Mouse (Mus musculus) kidney, postnatal 14 days (tissue): ENCODE results near the gene Kcnip4.
A peak's percentile ranks its signal among the peaks of the same experiment; 100 is the strongest.

Experiments
- DNase-seq: peaks from one replicate; pipeline ENCODE4 v3.0.0; 2022; ENCODE audit warnings: mixed read lengths

The Kcnip4 gene

DNA sequence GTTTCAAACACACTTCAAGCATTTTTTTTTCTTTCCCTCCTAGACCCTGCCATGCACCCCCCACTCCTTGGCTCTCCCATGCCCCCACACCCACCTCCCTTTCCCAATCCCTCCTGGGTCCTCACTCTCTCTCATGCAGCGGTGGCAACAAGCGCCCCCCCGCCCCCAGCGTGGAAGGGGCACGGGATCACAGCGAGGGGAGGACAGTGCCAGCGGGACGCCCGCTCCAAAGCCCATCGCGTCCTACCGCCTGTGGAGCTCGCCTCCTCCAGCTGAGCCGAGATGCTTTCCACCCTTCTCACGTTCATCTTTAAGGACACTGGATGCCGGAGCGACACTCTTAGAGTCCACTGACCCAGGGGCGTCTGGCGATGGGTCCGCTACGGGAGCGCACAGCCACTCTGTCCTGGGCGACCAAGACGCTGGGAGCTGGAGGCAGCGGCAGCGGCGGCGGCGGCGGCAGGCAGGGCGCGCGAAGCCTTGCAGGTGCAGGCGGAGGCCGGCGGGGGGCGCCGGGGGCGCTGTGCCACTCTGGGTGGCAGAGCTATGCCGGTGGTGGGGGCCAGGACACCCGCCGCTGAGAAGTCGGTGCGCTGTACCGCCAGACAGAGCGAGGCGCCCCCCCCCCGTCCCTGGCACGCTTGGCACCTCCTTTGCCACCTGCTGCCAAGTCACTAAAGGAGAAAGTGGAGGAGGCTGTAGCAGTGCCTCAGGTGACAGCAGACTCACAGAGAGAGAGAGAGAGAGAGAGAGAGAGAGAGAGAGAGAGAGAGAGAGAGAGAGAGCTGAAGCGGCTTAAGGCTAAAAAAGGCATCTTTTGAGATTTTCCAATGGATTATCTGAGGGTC lies at the start of gene Kcnip4:
Gene Kcnip4, minus strand, starts transcription at position 514 of the 848 bp plus-strand sequence.
- DNase-seq: peak; percentile 10

DNA sequence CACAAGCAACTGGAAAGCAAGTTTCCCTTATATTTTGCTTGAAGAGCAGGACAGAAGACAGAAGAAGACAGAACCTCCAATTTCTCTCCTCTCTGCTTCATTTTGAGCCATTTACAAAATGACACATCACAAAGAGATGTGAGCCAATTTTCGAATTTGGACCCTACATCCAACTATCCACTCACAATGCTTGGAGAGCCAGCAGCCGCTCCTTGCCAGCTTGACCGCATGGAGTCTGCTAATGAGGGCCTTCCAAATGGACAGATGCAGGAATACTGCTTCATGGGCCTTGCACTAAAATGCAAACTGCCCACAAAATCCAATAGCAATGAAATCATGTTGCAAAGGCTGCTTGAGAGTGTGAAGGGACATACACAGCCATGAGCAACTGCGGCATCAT lies 47.2 kb upstream of the Kcnip4 start:
- DNase-seq: no peak

DNA sequence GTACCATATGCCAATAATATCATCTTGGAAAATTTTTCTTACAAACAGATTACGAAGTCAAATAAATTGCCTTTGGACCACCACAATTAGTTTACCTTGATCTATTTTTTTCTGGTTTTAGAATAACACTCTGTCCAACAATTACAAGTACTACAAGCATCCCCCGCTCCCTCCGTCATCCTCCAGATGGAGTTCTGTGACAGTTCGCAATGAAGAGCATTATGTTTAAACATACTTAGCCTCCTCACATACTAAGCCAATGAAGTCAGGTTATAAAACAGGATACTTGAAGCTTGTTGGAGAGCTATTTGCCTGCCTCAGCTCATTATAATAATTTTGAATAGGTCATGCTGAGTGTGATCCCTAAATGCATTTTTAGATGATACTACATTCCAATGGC lies 39.0 kb upstream of the Kcnip4 start:
- no peak for DNase-seq

DNA sequence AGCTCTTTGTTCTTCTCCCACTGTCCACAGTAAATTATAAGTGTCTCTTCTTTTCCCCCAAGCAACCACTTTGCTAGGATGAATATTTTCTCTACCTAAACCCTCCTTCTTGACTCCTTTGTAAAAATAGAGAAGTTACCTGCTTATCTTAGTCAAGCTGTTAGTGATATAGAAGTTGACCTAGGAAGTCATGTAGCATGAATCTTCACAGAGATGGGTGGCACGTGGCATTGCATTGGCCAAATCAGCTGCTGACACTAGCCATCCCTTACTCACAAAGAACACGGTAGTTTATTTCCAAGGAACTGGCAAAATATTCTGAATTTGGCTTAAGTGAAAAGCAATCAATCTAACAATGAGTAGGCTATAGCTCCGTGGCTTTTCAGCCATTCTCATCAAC lies 32.7 kb upstream of the Kcnip4 start:
- DNase-seq: no peak

DNA sequence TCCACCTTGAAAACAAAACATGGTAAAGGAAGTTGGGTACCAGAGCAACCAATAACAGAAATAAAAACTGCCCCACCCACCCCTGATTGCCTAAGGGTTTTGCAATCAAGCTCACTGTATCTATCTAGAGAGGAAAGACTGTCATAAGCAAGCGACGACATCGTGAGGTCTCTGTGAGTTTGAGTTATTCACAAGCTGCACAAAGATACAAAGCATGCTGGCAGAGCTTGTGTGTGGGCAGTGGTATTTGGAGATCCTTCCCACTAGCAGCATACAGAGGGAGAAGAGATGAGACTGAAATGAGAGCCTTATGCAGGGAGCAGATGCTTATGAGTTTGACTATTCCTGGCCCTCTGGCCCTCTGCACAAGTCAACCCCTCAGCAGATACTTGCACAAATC lies 23.2 kb upstream of the Kcnip4 start:
- DNase-seq: no peak

DNA sequence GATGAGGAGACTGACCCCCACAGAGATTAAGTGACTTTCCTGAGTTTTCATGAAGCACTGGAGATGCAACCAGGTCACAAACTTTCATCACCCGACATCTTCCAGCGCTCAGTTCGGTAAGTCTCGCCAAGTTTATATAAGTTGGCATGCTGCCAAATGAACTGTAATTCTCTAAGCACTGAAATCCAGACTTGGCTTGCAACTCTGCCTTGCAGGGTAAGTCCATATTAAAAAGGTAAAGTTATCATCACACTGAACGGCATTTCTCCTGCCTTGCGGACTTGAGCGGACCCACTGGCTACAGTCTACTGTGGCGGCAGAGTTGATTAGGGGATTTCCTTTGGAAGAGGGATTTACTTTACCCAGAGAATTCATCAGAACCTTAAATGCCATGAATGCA lies 4.7 kb upstream of the Kcnip4 start:
- DNase-seq: peak; percentile 3

DNA sequence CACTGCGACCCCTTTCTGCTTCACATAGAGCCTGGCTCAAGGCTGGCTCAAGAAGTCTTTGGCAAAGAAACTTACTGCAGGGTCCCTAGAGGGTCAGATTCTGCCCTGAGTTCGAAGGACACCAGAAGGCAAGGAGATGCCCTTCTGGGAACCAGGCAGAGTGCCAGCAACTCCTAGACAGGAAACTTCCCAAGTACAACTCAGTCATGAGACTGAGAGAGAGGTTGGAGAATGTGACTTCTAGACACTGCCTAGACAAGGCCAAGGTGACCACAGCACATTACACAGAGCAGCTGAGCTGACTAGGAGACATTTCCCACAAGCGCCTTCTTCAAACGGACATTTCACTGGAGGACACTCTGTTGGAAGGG lies 520 bp upstream of the Kcnip4 start:
- peak; percentile 6 for DNase-seq

DNA sequence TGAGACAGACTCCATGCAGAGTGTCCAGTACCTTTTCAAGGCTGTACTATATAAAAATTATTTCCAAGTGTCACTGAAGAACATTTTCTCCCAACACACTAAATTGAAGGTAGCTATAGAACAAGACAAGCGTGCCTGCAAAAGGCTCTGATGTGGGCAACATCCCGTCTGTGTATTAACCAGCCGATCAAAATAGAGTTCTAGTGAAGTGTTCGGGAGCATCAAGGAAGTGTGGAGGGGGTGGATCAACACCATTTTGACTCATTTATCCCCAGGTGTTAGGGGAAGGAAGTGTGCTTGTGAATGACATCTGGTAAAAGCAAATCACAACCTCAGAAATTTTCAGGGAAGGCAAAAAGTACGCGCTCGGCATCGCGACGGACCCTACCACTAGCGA lies 712 bp downstream of the Kcnip4 start:
- no peak for DNase-seq

DNA sequence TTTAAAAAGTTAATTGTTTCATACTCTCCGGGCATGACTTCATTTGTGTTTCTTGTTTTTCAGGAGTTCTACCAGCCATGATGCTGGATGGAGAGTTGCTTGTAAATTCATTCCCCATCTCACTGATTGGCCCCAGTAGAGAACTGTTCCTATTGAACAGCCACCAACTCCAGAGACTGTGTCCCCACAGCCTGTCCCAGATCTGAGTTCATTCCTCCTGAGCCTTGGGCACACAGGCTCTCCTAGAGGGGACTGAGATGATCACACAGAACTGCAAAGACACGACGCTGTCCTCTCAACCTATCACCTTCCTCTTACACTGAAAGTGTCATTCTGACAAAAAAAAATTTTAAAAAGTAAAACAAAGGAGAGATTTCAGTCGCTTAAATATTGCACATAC lies 1.7 kb downstream of the Kcnip4 start:
- no peak for DNase-seq

DNA sequence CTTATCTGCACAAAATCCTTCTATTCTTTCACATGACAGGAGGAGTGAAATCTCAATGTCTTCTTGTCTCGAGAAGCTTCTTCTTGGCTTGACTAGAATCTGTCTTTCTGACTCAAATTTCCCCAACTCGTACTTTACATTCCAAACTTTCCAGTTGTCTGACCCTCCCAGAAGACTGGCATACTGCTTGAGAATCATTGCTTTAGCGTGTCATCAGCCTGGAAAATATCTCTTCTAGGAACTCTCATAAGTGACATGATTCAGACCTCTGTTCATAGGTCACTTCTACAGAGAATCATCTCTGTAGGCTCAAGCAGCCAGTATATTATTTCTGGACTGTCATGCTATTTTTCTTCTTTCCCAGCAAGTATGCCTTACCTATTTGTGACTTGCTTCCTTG lies 26.0 kb downstream of the Kcnip4 start:
- no peak for DNase-seq

DNA sequence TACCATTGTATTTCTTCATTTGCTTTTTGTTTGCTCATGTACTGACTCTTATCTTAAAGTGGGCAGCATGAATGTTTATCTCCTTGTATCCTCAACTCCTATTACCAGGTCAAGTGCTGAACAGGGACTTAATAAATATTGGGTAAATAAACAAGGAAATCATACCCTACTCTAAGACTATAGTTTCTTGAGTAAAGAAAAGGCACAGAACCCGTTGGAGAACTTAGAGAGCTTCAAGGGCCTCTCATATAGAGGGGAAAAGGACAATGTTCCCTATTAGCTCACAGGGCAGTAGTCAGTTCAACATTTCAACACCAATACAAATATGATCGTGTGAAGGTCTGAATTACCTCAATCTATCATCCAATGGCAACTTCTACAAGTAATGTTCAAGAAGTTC lies 37.4 kb downstream of the Kcnip4 start:
- DNase-seq: no peak

DNA sequence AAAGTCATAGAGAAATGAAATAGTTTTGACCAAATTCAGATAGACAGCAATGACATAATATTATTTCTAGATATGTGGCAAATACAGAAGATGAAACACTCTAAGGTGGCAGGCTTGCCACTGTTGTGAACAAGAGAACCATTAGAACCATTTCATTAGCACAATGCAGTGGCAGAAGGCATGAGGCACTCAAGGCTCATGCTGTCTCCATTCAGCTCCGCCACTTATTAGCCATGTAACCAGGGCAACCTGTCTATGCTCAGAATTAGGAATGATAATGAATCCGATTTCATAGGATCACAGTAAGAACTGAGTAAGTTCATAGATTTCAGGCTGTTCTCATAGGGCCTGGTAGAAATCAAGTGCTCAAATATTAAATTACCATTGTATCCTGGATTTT lies 54.0 kb downstream of the Kcnip4 start:
- DNase-seq: no peak

DNA sequence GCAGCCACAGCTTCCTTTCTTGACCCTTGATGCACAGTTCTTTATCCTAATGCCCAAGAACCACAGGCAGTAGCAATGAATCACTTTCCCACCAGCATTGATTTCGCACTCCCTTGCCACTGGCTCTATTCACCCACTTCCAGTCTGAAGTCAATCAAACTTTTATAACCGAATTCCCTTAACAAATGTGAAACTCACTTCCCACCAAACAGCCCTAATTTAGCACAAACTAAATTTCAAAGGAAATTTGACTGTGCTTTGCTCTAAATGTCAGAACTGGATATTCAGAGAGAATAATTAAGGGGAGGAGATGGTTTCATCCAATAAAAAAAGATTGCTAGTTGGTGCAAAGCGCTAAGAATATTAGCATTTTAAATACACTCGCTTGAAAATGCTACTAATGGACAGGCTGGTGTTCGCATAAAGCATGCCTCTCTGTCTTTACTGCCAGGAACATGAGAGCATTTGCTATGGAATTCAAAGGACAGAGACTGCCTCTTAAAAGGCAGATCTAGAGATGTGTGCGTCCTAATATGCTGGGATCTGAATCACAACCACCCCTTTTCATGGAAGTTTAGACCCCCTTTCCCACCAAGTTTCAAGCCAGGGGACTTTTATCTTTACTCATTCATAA lies 63.9 kb downstream of the Kcnip4 start:
- DNase-seq: no peak

DNA sequence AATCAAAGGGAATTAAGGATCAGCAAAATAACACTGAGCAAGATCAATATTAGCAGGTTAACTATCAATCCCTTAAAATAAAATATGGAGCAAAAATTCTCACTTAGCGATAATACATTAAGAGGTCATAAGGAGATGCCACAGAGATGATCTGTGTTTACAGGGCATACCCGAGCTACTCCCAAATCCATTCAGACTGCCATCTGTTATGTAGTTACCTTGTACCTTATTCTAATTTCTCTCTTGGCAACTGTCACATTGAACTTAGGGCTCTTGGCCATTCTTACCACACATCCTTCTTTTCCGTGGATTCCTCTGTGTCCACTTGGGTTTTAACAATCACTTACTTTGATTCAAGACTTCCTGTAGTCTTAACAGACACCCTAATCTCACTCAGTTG lies 71.6 kb downstream of the Kcnip4 start:
- DNase-seq: no peak

DNA sequence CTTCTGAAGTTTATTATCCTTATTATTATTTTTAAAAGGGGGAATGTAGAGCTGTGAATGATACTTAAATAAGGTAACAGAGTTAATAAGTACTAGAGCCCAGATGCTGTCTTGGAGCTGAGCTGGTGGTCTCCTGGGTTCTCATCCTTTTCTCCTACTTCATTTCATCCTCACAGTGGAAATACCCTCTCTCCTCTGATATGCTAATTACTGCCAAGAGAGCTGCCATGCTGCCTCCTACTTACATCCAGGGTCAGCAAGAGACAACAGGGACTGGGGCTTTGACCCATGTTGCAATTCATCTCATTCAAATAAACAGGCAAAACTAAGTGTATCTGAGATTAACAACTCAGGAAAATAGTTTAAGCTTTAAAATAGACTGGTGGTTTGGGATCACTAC lies 73.4 kb downstream of the Kcnip4 start:
- DNase-seq: no peak

DNA sequence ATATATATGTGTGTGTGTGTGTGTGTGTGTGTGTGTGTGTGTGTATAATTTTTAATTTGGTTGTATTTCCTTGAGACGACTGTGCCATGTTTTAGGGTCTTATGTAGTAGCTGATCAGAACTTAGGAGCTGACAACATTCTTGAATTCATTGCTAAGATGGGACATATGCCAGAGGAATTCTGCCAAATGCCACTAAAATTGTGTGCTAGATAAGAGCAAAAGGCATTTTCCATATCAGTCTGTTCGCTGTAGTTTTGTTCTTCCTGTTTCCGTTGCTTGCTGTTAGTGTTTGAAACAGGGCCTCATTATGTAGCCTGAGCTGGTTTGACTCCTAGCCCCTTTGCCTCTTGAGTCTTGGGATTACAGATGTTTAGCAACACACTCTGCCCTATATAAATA lies 73.8 kb downstream of the Kcnip4 start:
- no peak for DNase-seq

DNA sequence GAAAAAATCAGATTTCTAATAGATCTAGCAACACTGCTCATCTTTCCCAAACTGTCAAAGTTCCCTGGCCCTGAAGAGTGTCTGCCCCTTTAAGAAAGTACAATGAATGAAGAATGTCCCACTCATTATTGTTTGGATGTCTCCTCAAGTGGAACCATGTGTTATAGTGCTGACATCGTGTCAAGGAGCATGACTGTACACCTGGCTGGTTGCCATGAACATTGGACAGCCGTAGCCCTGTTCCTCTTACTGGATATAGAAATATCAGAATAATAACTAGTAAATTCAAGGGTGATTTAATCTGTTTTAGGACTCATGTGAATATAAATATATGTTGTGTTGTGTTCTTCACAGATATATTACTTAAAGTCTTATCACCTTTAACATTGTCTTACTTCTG lies 87.5 kb downstream of the Kcnip4 start:
- no peak for DNase-seq

DNA sequence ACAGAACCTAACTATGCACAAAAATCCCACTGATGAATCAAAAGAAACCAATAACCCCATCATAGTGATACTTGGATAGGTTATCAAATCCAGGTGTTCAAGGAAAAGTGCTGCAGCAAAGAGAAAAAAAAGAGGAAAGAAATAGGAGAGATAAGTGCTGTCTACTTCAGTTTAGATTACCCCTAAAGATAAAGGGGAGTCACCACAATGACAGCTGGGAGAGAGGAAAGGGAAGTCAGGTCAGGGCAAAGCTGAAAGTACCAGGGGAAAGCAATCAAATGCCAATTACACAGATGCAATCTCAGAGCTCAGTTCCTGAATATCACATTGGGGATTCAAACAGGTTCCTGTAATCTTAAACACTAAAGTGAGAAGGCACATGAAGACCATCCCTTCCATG lies 97.0 kb downstream of the Kcnip4 start:
- DNase-seq: no peak

DNA sequence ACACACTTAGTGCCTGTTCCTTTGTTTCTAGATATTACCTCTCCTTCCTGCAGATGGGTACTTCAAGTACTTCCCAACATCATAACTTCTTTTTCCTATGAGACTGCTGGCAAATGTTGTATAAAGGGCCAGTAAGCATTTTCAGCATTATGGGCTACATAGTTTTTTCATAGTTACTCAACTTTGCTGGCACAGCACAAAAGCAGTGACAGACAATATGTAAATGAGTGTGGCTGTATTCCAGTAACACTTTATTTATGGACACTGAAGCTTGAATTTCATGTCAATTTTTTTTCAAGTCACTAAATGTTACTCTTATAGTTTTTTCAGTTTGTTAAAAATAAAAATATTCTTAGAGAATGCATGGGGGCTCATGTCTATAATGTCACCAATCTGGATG lies 105.0 kb downstream of the Kcnip4 start:
- DNase-seq: no peak

DNA sequence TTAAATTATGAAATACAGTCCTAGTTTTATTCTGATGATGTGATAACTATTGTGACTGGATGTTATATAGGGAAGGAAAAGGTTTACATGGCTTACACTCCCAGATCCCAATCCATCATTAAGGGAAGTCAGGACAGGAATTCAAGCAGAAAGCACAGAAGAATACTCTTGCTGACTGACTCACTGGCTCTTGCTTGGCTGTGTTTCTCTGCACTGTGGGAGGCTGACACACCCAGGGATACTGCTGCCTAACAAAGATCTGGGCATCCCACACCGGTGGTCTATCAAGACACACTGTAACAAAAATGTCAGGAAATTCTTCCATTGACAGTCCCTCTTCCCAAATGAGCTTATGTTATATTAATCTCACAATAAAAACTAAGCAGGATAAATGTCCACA lies 116.4 kb downstream of the Kcnip4 start:
- no peak for DNase-seq

DNA sequence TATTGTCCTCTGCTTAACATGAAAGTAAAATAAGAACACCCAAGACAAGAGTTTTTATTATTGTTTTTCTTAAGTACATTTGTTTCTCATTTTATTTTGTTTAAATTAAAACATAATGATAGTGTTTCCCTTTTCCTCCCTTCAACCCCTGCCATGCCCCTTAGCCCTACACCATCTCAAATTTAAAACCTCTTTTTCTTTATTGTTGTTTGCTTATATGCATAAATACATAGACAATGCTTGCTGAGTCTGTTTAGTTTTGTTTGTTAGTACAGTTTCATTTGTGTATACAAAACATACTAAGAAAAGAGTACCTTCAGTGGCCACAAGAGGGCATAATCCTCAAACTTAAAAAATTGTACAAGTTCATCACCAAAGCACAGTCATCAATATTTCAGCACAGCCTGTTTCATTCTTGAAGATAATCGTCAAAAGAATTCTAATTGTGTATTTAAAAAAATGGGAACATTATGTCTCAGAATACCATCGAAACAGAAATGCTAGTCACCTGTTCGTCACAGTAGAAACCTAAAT lies 154.1 kb downstream of the Kcnip4 start:
- peak; percentile 10 for DNase-seq

DNA sequence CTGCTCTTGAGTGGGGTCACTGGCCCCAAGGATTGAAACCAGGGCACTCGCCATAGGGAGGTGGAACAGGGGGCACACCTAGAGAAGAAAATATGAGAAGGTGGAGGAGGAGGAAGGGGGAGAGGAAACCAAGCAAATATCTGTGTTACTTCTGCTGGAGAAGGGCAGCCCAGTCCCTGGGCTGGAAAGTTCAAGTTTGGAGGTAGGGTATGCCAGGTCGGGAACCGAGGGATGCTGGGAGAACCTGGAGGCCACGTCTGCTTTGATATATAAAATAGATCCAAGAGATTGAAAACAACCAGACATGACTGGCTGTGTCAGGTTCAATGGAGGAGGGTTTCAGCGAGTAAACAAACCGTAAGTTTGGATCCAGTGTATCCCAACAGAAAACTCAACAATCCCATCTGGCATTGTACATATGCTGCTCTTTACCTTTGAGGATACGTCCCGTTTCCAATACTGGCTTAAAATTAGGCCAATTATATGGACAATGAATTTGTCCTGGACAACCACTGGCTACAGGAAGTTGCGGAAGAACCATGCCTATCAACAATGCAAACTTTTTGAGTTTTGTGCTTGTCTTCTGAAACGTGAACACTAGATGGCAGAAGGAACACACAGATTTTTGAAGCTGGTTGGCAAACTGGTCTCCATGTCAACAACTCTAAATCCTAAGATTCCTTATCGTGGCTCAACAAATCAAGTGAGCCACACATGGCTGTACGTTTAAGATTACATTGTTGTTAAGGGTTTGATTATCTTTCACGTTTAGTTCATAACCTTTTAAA lies 155.9 kb downstream of the Kcnip4 start:
- peak; percentile 29 for DNase-seq

DNA sequence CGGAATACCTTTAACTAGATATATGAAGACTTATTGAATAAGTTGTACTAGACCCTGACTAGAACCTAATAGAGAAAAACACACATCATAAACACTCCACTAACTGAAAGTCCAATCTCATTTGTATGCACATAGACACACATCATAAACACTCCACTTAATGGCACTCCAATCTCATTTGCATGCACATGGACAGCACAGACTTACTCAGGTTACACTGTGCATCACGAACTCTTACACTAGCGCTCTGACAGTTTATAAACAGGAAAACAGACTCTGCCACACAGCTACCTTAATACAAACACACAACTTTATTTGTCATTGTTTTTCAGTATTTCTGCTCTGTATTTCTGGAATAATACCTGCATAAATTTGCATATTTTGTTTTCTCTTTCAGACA lies 168.3 kb downstream of the Kcnip4 start:
- no peak for DNase-seq

DNA sequence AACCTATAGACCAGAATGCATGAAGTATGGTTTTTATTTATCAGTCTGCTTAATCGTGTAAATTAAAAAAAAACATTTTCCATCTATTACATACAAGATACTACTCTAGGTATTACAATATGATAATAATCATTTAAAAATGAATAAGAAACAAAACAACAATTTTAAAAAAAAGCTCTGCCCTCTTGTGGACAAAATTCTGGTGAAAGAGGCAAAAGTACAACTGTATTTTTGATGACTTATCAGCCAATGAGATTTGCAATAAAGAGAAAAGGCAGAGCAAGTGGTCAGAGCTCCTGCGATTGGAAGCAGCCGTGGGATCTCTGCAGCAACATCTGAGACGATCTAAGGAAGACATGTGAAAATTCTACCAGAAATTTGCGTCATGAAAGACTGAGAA lies 172.6 kb downstream of the Kcnip4 start:
- no peak for DNase-seq
